Mouse (Mus musculus): ENCODE data around the gene Srsf9.
A peak's percentile ranks its signal among the peaks of the same experiment; 100 is the strongest.

Gene Srsf9

DNA sequence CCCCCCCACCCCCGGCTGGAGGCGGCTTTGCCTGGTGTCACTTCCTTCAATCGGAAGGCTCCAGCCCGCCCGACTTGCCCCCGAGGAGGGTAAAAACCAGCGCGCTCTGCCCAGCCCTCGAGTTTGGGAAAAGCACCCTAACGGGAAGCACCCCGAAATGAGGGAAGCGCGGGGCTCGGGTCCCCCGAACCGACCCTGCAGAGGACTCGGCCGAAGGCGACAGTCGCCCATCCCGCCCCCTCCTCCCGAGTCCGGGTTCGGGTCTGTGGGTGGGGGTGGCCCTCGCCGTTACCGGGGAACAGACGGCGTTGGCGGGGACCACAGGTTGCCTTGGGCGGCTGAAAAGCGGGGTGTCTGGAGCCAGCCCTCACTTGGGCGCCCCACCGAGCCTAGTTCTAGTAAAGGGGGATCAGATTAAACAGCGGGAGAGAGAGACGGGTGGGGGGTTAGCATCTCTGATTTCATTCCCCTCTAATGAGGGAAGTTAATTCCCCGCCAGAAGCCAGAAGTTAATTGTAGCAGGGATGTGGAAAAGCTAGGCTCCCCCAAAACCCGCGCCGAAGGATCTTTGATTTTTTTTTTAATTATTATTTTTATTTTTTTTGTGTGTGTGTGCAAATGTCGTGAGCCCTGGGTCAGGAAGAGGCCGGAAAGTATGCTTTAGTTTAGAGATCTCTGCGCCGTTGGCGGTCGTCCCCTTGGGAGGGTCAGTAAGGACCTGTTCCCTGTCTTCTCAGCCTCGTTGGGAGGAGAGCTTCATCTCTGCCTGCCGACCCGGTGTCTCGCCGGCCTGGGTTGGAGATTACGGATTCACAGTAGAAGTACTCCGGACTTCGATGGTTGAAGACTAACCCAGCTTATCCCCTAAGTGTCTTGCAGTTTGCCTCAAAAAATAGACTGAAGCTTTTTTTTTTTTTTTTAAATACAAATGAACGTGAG is 902 bp downstream of the Srsf9 start:
- DNase-seq, result peak; percentile 44

DNA sequence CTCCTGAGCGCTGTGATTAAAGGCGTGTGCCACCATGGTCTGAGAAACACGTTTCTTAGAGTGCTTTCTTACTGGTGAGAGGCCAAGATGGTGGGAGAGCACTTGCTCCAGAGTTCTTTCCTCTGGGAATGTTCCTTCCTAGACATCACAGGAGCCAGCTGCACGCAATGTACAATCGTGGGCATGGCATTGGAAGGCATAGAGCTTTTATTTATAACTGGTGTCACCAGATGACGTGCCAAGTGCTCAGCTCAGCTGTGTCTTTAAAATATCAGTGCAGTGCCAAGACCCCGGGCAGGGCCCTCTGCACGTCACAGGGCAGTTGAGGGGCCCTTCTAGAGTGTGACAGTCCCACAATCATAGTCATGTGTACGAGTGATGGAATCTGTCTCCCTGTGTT is 4.0 kb downstream of the Srsf9 start:
- DNase-seq, result no peak

DNA sequence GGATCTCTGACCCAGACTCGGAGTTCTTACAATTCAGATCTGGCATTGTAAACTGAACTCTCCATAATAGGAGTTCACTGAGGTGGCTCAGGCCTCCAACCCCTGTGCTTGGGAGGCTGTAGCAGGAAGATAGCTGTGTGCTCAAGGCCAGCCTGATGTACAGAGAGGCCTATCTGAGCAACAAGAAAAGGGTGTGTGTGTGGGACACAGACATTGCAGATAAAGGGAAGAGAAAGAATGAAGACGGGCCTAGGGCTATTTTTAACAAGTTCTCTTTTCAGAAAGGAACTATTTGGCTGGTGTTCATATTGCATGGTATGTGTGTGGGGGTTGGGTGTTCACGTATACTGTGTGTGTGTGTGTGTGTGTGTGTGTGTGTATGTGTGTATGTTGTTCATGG is 6.6 kb downstream of the Srsf9 start:
- no peak for DNase-seq

DNA sequence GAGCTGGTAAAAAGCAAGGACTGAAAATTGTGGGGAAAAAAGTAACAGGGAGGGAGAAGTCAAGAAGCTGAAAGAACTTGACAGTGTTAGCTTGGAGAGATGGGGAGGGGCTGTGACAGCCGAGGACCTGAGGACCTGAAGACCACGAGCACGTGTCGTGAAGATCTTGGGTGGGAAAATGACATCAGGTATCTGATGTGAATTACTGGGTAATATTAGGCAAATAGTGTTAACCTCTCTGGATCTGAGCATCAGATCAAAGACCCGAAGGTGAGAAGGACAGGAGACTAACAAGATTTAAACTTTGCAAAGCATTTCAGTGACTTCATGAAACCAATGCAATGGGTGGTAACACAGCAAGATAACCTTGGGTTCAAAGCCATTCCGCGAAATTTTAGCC is 13.0 kb downstream of the Srsf9 start:
- no peak for DNase-seq

DNA sequence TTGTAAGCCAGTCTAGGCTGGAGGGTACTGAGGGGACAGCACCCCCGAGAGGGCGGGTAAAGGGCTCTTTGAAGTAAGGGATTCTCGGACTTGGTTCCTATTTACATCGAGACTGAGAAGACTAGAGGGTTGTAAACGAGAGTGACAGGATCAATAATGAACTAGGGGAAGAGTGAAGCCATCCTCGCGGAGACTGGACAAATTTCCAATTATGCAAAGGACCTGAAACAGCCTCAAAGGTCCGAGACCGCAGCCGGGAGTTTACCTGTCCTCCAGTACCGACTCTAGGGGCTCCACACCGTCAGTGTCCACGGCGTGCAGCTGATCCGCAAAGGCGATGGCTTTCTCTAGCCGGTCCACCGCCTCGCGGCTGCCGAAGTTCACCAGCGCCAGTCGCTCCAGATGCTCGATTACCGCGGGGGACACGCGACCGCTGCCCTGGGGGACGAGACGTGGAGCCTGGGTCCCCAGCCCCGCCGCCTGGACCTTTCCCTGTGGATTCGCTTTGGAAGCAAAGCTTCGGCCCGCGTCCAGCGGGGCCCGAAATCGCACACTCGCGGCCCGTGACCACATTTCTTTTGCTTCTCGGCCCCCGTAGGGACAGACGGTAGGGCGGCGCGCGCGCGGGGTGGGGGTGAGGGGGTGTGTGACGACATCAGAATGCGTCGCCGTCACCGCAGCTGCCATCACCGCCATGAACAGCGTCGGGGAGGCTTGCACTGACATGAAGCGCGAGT is 13.8 kb downstream of the Srsf9 start, which contains the start of the genes Gatc and Triap1:
Gene Gatc (minus strand): TSS at position 602 of the 737 bp plus-strand sequence.
Gene Triap1 (plus strand): TSS at position 649 of the 737 bp plus-strand sequence.
- peak; percentile 85 for DNase-seq

DNA sequence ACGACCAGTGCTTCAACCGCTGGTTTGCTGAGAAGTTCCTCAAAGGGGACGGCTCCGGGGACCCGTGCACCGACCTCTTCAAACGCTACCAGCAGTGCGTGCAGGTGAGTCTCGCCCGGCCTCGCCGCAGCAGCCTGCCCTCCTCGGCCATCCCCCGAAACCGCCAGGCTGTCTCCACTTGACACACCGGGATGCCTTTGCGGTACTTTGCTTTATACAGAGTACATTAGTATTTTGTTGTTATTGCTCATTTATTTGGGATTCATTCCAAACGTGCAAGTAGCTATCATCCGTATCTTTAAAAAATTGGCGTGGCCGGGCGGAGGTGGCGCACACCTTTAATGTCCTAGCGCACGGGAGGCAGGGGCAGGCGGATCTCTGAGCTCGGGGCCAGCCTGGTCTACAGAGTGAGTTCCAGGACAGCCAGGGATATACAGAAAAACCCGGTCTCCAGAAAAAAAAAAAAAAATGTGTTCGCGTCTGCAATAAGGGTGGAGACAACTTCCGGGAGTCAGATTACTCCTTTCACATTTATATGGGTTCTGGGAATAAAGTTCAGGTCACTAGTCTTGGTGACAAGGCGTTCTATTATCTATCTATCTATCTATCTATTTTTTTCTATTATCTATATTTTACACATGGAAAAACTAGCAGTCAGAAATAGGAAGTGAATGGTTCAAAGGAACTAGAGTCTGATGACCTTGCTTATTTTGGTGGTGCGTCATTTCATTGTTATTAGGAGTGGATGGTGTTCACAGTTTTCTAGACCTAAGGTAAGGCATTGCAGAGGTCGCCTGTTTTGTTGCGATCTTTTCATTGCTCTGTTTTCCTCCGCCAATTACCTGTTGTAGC is 14.6 kb downstream of the Srsf9 start:
- DNase-seq, result no peak

DNA sequence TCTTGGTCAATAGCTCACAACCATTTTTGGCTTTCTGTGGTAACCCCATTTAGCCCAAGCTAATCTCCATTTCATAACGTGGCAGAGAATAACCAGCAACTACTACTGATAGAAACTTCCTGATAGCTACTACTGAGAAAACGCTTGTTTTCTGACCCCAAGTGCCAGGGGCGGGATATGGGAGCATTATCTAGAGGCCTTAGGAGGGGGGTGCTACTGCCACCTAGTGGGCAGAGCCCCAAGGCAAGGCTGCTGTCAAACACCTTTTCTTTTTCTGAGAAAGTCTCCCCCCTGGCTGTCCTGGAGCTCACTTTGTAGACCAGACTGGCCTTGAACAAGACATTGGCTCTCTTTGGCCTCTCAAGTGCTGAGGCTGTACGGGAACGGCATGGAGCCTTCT is 20.6 kb downstream of the Srsf9 start:
- peak; percentile 68 for DNase-seq

DNA sequence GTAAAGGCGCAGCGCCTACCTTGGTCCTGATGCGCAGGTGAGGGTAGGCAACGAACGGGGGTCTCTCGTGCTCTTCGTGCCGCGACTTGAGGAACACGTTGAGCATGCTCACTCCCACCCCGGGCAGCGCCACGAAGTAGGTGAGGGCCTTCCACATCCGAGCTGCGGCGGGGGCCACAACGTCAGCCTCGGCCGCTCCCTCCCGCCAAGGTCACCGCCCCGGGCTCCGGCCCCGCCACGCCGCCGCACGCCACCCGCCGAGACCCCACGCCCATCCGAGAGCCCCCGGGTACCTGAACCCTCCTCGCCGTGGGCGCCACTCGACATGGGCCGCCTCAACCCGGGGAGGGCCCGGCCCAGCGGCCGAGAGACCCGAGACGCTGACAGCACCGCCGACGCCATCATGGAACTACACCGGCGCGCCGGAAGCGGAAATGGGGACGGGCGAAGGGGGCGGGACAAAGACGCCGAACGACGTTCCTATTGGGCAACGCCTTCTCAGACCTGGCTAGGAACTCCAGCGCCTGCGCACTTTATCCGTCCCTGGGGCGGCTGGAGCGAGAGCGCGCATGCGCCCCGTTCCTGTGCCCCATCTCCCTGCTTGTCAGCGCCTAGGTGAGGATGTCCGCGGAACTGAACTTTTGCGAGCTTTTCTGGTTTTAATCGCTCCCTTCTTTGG is 21.7 kb downstream of the Srsf9 start, which contains the start of gene Cox6a1:
Gene Cox6a1 (minus strand): TSS at position 436 of the 679 bp plus-strand sequence.
- peak; percentile 99 for DNase-seq

DNA sequence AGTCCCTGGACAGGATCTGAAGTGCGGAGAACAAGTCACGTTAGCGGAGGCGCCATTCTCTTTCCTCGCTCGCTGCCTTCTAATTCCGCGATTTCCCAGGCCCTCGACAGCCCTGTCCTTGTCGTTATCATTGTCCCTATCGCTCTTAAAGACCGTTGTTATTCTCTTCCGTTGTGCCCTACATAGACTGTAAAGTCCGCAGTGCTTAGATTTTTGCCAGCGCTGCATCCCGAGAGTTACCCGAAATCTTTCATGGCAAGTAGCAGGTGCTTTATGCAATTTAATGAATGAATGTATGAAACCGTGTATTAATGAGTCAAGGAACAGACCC is 22.2 kb downstream of the Srsf9 start:
- DNase-seq, result no peak

DNA sequence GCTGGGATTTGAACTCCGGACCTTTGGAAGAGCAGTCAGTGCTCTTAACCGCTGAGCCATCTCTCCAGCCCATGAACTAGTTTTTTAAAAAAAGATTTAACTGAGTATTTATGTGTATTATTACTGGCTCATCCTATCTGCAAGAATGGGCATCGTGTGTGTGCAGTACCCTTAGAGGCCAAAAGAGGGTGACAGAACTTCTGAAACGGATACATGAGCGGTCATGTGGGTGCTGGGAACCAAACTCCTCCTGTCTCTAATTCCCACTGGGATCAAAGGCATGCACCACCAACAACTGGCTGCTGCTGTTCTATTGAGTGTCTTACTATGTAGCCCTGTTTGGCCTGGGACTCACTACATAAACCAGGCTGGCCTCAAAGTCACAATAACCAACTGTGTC is 24.4 kb downstream of the Srsf9 start:
- DNase-seq, result no peak

DNA sequence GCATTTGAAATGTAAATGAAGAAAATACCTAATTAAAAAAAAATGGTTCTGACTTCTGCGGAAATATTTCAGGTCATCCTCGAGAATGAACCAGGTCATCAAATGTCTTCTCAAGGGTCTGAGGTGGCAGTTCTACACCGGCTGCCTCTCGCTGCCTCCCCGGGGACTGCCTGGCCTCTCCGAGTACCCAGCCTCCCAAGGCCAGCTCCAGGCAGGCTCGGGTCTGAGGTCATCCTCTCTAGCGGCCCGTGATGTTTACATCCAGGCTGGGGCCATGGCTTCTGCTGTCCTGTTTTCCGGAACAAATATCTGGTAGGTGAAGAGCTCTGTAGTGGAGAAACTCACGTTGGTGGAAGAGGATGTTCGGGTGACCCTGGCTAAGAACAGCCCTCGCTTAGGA is 28.1 kb downstream of the Srsf9 start:
- DNase-seq, result no peak

DNA sequence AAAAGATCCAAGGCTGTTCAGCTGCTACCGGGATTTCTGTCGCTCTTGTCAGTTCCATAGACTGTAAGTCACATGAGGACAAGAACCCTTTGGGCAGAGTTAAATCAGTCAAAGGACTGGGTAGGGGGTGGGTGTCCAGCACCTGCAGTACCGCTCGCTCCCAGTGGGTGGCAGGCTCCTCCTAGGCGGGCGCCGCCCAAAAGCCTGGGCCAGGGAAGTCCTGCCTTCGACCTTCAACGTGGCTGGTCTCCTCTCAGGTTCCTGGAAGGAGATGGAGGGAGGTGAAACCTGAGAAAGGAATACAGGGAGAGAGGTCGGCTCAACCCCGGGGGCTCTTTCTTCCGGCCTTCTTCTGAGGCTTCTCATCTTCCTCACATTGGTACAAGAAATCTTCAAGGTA is 31.9 kb downstream of the Srsf9 start:
- peak; percentile 77 for DNase-seq

DNA sequence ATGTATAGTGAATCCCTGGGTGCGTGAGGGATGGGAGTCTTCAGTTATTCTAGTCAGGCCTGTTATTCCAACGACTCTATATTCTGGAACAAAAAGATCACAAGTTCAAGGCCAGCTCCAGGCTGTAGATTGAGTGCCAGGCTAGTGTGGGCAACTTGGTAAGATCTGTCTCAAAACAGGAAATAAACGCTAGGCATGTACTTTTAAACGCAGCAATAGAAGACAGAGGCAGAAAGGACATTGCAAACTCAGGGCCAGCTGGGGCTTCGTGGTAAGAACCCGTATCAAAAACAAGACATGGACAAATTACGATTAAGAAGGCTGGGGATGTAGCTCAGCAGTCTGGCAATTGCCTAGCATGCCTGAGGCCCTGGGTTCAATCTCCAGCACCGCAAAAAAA is 32.5 kb downstream of the Srsf9 start:
- DNase-seq, result no peak

DNA sequence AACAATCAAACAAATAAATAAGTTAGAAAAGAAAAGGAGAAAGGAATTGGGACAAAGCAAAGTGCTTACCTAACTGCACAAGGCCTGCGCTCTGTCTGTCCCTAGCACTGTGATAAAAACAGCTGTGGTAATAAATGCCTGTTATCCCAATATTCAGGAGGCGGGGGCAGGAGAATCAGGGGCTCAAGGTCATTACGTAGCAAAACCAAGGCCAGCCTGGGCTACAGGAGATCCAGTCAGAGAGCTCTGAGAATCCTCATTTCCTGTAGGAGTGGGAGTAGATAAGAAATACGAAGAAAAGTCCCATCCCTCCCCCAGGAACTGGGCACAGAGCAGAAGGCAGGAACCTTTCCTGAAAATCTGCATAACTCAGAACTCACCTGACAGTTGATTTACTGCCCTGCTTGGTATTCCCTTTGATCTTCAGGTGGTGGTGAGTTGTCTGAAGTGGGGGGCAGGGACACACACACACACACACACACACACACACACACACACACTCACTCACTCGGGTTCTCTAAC is 32.9 kb downstream of the Srsf9 start:
- DNase-seq, result no peak

DNA sequence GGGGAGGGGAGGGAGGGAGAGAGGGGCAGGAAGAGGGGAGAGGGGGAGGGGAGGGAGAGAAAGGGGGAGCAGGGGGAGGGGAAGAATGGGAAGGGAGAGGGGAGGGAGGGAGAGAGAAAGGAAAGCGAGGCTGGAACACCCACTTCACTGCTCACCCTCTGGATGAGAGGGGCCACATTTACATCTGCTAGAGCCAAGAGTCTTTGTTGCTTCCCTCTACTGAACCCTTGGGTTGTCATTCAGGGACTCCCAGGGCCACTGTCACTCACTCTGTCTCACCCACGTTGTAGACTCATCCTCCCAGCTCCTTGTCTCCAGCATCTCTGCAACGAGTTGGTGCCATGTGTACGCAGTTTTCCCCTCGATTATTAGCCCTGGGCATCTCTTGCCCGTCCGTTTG is 35.2 kb downstream of the Srsf9 start:
- no peak for DNase-seq

DNA sequence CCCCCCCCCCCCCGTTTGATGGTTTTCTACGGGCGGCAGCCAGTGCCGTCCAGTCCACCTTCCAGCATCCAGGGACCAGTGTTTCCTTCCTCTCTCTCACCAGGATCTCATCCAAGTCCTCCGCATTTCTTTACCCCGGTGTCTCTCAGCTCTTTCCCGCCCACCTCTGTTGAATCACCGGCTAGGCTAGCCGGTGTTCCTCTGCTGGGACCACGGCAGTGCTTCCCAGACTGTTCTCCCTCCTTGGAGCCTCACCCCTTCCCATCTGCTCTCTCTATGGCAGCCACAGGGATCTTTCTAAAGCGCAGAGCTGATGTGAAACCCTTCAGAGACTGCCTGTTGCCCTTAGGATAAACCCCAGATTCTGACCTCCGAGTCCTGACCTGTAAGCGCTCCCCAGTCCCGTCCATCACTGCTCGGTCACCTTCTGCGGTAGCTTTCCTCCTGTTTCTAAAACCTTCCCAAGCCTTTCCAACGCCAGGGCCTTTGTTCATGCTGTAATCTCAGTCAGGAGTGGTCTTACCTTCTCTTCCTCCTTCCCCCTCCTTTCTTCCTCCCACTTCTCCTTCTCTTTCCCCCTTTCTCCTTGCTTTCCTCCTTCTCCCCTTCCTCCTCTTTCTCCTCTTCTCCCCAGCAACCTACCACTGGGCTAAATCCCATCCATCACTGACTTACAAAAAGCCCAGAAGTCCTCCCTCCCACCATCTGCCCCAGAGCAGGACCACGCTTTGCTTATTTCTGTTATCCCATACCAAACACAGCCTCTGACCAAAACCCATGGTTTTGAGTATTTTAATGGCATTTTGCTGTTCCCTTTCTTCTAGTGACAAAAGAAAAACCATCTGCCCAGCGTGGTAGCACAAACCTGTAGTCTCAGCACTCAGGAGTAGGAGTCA is 36.1 kb downstream of the Srsf9 start:
- no peak for DNase-seq

DNA sequence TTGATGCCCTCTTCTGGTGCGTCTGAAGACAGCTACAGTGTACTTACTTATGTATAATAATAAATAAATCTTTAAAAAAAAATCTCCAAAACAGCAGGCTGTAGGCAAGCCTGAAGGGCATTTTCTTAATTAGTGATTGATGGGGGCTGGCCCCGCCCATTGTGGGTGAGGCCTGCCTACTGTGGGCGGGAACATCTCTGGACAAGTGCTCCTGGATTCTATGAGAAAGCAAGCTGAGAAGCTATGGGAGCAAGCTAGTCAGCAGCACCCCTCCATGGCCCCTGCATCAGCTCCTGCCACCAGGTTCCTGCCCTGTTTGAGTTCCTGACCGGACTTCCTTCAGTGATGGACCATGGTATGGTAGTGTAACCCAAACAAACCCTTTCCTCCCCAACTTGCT is 37.8 kb downstream of the Srsf9 start:
- no peak for DNase-seq

DNA sequence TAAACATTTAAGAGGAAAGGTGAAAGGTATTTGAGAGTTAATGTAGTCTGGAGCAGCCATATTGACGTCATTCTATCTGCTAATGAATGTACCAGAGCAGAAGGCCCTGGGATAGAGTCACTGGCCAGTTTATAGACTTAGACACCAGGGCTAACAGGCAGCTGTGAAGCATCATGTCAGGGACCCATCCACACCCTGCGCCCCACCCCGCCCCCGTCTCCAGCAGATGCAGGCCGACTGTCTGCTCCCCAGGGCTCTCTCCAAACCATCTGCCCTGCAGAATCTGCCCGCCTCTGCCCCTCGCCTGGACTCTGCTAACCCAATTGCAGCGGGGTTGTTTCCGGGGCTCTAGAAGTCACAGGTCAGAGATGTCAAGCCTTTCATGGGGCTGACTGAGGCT is 44.8 kb downstream of the Srsf9 start:
- no peak for DNase-seq

DNA sequence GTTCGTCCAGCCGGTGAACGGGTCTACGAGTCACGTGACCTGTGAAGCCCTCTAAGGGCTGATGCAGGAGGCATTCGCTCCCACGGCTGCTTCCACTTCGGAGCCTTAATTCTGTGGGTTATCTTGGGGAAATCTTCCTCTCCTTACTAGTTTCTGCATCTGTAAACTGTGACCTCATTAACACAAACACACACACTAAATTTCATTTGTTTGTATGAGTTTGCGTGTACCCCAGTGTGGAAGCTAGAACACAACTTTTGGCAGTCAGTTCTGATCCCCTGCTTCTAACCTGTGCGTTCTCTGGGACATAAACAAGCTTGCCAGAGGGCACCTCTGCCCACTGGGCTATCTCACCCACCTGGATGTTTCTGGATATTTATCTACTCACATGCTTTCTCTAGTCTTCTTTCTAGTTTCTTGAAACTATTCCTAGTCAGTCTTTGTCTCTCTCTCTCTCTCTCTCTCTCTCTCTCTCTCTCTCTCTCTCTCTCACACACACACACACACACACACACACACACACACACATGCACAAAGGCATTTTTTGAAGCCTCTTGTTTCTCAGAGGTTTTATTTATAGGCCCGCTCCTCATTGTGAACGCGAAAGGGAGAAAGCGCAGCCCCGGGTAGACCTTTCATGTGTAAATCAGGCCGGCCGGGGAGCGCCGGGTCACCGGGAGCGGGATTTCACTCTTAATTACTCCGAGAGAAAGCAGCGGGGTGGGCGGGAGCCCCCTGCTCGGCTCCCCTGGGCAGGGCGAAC is 46.6 kb downstream of the Srsf9 start:
- no peak for DNase-seq

DNA sequence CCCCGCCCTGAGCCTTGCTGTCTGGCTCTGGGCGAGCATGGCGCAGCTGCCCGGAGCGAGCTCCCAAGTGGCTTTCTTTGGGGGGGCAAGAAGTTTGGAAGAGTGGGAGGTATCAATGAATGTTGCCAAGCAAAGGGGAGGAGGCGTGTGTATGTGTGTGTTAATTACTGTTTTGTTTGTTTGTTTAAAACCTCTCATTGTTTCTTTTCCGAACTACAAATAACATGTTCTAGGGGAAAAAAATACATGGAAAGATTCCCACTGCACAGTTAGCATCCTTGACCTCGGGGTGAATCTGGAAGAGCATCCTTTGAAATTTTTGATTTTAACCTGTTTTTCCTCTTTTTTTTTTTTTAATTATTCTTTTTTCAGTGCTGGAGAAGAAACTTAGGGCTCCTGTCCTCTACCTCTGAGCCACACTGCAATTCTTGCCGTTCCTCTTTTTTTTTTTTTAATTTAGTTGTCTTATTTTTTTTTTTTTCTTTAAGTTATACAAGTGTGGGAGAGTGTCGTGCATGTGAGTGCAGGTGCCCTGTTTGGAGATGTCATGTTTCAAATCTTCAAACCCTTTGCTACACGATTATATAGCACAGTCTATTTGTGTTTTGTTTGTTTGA is 47.3 kb downstream of the Srsf9 start:
- no peak for DNase-seq

All from cerebellum, adult 11 months (tissue).